Mouse (Mus musculus) heart, embryonic 13.5 days (tissue): ENCODE measurements at regions not wholly inside any gene's neighbourhood (a gene's known extent, or its start where the extent isn't known, plus 50 kb on each side); places are given as distances from the start of the nearest gene placed in this dataset.
A peak's percentile ranks its signal among the peaks of the same experiment; 100 is the strongest.

Experiments used
- ATAC-seq: fragments of 200-750 bp; cut with Nextera tagmentation; 2 replicates; pipeline ENCODE4 v1.8.0; 2017; ENCODE audit warnings: moderate TSS enrichment; ENCODE audit not compliant: insufficient number of reproducible peaks, low FRiP score, low TSS enrichment; ENCODE audit errors: extremely low read depth
- H3K27ac ChIP-seq: fragments of 300-500 bp; sonication (generic); replicated peaks from 2 replicates; pipeline ENCODE4 v1.5.1; 2015; ENCODE audit warnings: moderate library complexity, mild to moderate bottlenecking, inconsistent platforms
- H3K27me3 ChIP-seq: fragments of 300-500 bp; sonication (generic); replicated peaks from 2 replicates; pipeline ENCODE4 v1.6.1; 2015; ENCODE audit warnings: mild to moderate bottlenecking, inconsistent platforms
- H3K36me3 ChIP-seq: fragments of 300-500 bp; sonication (generic); 2 replicates; pipeline ENCODE4 v1.6.1; 2015; ENCODE audit warnings: mild to moderate bottlenecking, inconsistent platforms
- H3K4me1 ChIP-seq: fragments of 300-500 bp; sonication (generic); 2 replicates; pipeline ENCODE4 v1.6.1; 2015; ENCODE audit warnings: inconsistent platforms
- H3K4me2 ChIP-seq: fragments of 300-500 bp; sonication (generic); 2 replicates; pipeline ENCODE4 v1.6.1; 2015; ENCODE audit warnings: inconsistent platforms, mild to moderate bottlenecking, moderate library complexity
- H3K4me3 ChIP-seq: fragments of 300-500 bp; sonication (generic); 2 replicates; pipeline ENCODE4 v1.5.1; 2015; ENCODE audit warnings: moderate library complexity, mild to moderate bottlenecking, inconsistent platforms
- H3K9ac ChIP-seq: fragments of 300-500 bp; sonication (generic); 2 replicates; pipeline ENCODE4 v1.6.1; 2015; ENCODE audit warnings: inconsistent platforms, mild to moderate bottlenecking, moderate library complexity
- H3K9me3 ChIP-seq: fragments of 300-500 bp; sonication (generic); 2 replicates; pipeline ENCODE4 v1.6.1; 2016; ENCODE audit warnings: inconsistent platforms
- WGBS: fragments of 180-500 bp; shearing (Covaris S2); methylation state at CpG from one replicate; pipeline ENCODE4 v1.1.7; 2015; ENCODE audit warnings: mixed read lengths; 5-methylcytosine and 5-hydroxymethylcytosine counted together

DNA sequence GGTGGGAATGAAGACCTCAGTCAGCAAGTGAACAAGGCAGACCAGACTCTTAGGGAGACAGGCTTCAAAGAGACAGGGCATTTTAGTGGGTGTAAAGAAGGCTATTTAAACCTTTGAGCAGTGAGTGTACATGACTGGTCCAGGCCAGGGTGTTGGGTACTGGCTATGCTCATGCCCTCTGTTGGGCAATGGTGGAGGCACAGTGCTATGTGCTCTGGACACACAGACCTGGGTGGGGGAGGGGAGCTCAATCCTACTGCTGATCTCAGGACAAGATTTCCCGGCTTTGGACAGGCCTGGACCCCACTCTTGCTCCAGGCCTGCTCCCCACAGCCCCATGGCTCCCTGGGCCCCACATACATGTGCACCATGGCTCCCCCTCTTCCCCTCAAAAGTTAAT is 355.1 kb downstream of the Slc4a3 start:
- H3K9ac ChIP-seq = no peak overlapping the region
- H3K36me3 ChIP-seq = no peaks in the 10 kb centered on the region
- 48% methylated on average over 1 of the region's 1 CpGs for WGBS
- H3K4me3 ChIP-seq = no peak overlapping the region
- no peaks in the 10 kb centered on the region for H3K4me1 ChIP-seq
- no peak for ATAC-seq
- no peak overlapping the region for H3K27ac ChIP-seq
- H3K9me3 ChIP-seq = 0 out of 2 replicates have a peak, but pooled peaks cover under 1% of the 10 kb centered on the region
- H3K27me3 ChIP-seq = no peaks in the 10 kb centered on the region
- no peak overlapping the region for H3K4me2 ChIP-seq

DNA sequence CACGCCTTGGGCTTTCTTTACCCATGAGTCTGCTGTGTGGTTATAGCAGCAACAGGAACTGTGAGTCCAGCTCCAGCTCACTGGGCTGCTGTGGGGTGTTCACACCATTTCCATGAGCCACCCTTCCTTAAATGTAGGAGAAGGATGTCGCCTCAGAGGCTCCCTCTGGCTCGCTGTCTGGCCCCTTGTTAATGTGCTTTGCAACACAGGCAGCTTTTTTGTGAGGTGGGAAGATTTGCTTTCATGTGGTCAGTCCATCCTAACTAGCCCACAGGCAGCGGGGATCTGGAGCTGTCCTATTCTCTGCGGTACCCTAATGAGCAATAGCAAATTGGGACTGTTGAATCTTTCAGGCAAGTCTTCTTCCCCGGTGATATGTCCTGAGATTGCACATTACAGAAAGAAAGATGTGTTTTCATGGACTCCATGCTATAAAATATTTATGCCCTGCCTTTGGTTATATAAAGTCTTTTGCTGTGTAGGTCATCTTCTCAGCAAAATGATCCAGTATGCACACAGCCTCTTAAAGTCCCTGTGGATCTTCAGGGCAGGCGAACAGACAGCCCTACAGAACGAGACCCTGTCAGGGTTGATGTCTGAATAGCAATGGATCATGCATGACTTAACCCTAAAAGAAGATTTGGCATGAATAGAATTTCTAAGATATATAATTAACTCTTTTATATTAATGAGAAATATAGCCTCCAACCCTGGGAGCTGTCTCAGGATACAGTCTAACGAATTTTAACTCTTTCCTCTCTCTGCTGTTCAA is 359.8 kb downstream of the Slc4a3 start:
- Histone ChIP-seq H3K27me3 (no peaks in the 10 kb centered on the region), H3K4me2 (no peak overlapping the region), H3K4me3 (no peak overlapping the region), H3K27ac (no peak overlapping the region), H3K9me3 (no peaks in the 10 kb centered on the region), H3K4me1 (peaks cover 4% of the 10 kb centered on the region; the same call in 1 of the 2 replicates), H3K36me3 (no peaks in the 10 kb centered on the region), H3K9ac (no peak overlapping the region)
- WGBS = 69% methylated on average over 9 of the region's 9 CpGs
- no peak for ATAC-seq

DNA sequence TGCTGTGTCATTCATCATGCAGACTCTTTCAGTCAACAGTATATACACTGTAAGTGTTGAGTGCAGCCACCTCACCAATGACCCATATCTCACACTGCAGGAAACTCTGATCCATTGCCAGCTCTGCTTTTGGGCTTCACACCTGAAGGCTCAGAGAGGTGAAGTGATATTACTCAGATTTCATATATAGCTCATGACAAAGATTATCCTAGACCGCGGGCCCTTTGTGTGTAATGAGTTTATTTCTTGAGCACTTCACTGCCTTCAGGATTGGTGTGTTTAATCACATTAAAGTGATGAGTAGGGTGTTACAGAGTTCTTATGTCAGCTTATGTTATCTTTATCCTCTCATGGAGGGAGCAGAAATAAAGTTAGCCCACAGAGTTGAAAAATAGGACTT is 369.2 kb downstream of the Slc4a3 start:
- Histone ChIP-seq H3K4me2 (no peak overlapping the region), H3K27me3 (0 out of 2 replicates have a peak, but pooled peaks cover 4% of the 10 kb centered on the region), H3K36me3 (no peaks in the 10 kb centered on the region), H3K4me3 (no peak overlapping the region), H3K9me3 (no peaks in the 10 kb centered on the region), H3K27ac (no peak overlapping the region), H3K4me1 (peaks cover 12% of the 10 kb centered on the region), H3K9ac (no peak overlapping the region)
- WGBS = 64% methylated on average over 2 of the region's 2 CpGs
- ATAC-seq = no peak

GRCm38 (mm10) chr1:75916181-75916580 is 370.1 kb downstream of the Slc4a3 start:
- H3K4me3 ChIP-seq = no peak overlapping the region
- no peak for ATAC-seq
- 21% methylated on average over 2 of the region's 2 CpGs for WGBS
- H3K27me3 ChIP-seq = 0 out of 2 replicates have a peak, but pooled peaks cover 4% of the 10 kb centered on the region
- H3K9me3 ChIP-seq = no peaks in the 10 kb centered on the region
- peaks cover 12% of the 10 kb centered on the region for H3K4me1 ChIP-seq
- H3K27ac ChIP-seq = no peak overlapping the region
- H3K36me3 ChIP-seq = no peaks in the 10 kb centered on the region
- H3K4me2 ChIP-seq = no peak overlapping the region
- no peak overlapping the region for H3K9ac ChIP-seq

DNA sequence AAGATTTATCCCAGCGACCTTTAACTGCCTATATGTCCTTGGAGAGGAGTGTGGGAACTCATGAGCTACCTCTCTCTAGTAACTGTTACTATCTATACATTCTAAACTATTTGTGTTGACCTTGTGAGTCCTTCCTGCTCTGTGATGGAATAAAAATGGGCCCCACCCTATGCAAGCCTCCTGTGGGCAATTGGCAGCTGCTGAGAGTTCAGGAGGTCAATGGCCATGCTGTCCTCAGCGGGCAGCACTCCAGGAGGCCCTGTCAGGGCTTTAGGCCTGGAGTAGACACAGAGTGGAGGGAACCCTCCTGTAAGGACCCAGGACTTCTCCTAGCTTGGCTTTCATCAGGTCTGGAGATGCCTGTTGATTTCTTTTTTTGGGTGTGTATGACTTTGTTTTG is 373.1 kb downstream of the Slc4a3 start:
- Histone ChIP-seq H3K27ac (no peak overlapping the region), H3K9me3 (no peaks in the 10 kb centered on the region)
- no peak for ATAC-seq

DNA sequence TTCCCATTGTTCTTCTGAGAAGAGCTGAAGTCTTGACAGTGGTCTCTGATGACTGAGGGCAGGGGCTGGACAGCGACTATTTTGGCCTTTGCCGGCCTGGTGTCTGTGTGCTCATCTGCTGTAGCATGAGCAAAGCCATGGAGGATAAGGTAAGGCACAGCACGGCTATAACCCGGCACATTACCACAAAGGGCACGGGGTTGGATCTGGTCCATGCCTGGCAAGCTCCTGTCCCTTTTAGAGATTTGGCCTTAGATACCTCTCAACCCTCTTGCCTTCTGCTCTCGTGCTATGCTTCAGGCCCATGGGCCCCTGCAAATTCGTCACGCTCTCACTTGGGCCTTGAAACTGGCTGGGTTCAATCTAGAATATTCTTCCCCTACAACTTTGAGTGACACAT is 379.0 kb downstream of the Slc4a3 start:
- Histone ChIP-seq H3K4me3 (no peak overlapping the region), H3K27me3 (no peaks in the 10 kb centered on the region), H3K4me2 (no peak overlapping the region), H3K36me3 (no peaks in the 10 kb centered on the region), H3K27ac (no peak overlapping the region), H3K9ac (no peak overlapping the region), H3K4me1 (0 out of 2 replicates have a peak, but pooled peaks cover 4% of the 10 kb centered on the region), H3K9me3 (no peaks in the 10 kb centered on the region)
- 69% methylated on average over 8 of the region's 8 CpGs for WGBS
- ATAC-seq = no peak

More for the DNA sequence above, 373.1 kb downstream of the Slc4a3 start:
- whole genome bisulfite sequencing = 49% methylated on average over 2 of the region's 2 CpGs
- Histone ChIP-seq H3K36me3 (no peaks in the 10 kb centered on the region), H3K4me2 (no peak overlapping the region), H3K9ac (no peak overlapping the region), H3K27me3 (0 out of 2 replicates have a peak, but pooled peaks cover 4% of the 10 kb centered on the region), H3K4me1 (peaks cover 12% of the 10 kb centered on the region), H3K4me3 (no peak overlapping the region)

GRCm38 (mm10) chr1:75925802-75926201 is 379.7 kb downstream of the Slc4a3 start:
- Histone ChIP-seq H3K36me3 (no peaks in the 10 kb centered on the region), H3K27me3 (0 out of 2 replicates have a peak, but pooled peaks cover 3% of the 10 kb centered on the region), H3K4me1 (0 out of 2 replicates have a peak, but pooled peaks cover 4% of the 10 kb centered on the region), H3K27ac (no peak overlapping the region), H3K4me2 (no peak overlapping the region), H3K4me3 (no peak overlapping the region), H3K9me3 (no peaks in the 10 kb centered on the region), H3K9ac (no peak overlapping the region)
- no peak for ATAC-seq
- 38% methylated on average over 9 of the region's 9 CpGs for WGBS

GRCm38 (mm10) chr1:75931852-75932251 is 385.8 kb downstream of the Slc4a3 start:
- 55% methylated on average over 2 of the region's 2 CpGs for WGBS
- ATAC-seq = no peak
- Histone ChIP-seq H3K4me3 (no peak overlapping the region), H3K27ac (no peak overlapping the region), H3K4me2 (no peak overlapping the region), H3K4me1 (peaks cover 36% of the 10 kb centered on the region), H3K27me3 (0 out of 2 replicates have a peak, but pooled peaks cover 3% of the 10 kb centered on the region), H3K9ac (no peak overlapping the region), H3K36me3 (no peaks in the 10 kb centered on the region), H3K9me3 (no peaks in the 10 kb centered on the region)

GRCm38 (mm10) chr1:75933831-75934230 is 387.8 kb downstream of the Slc4a3 start:
- no peak for ATAC-seq
- Histone ChIP-seq H3K4me1 (peaks cover 45% of the 10 kb centered on the region), H3K9me3 (no peaks in the 10 kb centered on the region), H3K4me2 (0 out of 2 replicates have a peak overlapping the region, but pooled peaks have one; percentile 0), H3K4me3 (no peak overlapping the region), H3K36me3 (no peaks in the 10 kb centered on the region), H3K27me3 (0 out of 2 replicates have a peak, but pooled peaks cover 3% of the 10 kb centered on the region), H3K27ac (peak overlapping the region; percentile 79), H3K9ac (no peak overlapping the region)
- WGBS = 7% methylated on average over 4 of the region's 4 CpGs

- Histone ChIP-seq H3K4me2 (no peak overlapping the region), H3K9me3 (no peaks in the 10 kb centered on the region), H3K27ac (no peak overlapping the region), H3K9ac (no peak overlapping the region), H3K36me3 (no peaks in the 10 kb centered on the region), H3K4me3 (no peak overlapping the region), H3K4me1 (peaks cover 45% of the 10 kb centered on the region), H3K27me3 (0 out of 2 replicates have a peak, but pooled peaks cover 3% of the 10 kb centered on the region)
- WGBS = 88% methylated on average over 4 of the region's 4 CpGs
- ATAC-seq = no peak
These were observed 388.7 kb downstream of the Slc4a3 start for GRCm38 (mm10) chr1:75934761-75935160.

DNA sequence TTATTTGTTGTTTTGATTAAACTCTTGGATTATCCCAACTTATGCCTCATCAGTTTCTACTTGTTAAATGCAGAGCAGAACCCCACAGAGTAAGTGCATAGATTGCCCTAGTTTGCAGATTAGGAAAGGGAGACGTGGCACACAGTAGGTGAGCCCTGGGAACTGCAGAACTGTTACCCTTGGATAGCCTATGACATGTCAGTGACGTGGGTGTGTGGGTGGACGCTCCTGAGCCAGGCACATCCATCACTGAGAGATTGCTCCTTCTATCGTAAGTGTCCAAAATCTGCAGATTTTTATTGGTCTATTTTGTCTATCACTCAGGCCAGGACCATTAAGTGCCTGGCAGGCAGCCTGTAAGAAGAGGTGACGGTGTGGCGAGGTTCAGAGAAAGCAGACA is 389.8 kb downstream of the Slc4a3 start:
- Histone ChIP-seq H3K27ac (peak overlapping the region; percentile 66), H3K36me3 (no peaks in the 10 kb centered on the region), H3K4me3 (no peak overlapping the region), H3K4me2 (no peak overlapping the region), H3K27me3 (no peaks in the 10 kb centered on the region), H3K9me3 (no peaks in the 10 kb centered on the region), H3K4me1 (peaks cover 45% of the 10 kb centered on the region), H3K9ac (0 out of 2 replicates have a peak overlapping the region, but pooled peaks have one; percentile 0)
- no peak; the same call in 1 of the 2 replicates for ATAC-seq
- WGBS = 60% methylated on average over 6 of the region's 6 CpGs
